Mouse (Mus musculus) kidney, embryonic 15.5 days (tissue): ENCODE results near the gene A830005F24Rik. TPM values are rescaled to one million over a fixed set of nuclear protein-coding genes. Genes with fewer than 3 reads are reported as not detected.
"Not testable (repeated sequence)": the region's sequence is repeated elsewhere in the genome, so short reads cannot be mapped to it uniquely, and the experiment has no call there.

Experiments
- ATAC-seq: fragments of 200-750 bp; cut with Nextera tagmentation; replicated peaks from 2 replicates; pipeline ENCODE4 v1.8.0; 2017; ENCODE audit warnings: moderate TSS enrichment; ENCODE audit not compliant: low FRiP score
- H3K27ac ChIP-seq: fragments of 300-500 bp; sonication (generic); 2 replicates; pipeline ENCODE4 v1.5.1; 2015; ENCODE audit warnings: mild to moderate bottlenecking, inconsistent platforms
- H3K27me3 ChIP-seq: fragments of 300-500 bp; sonication (generic); 2 replicates; pipeline ENCODE4 v1.6.1; 2015; ENCODE audit warnings: inconsistent platforms
- H3K36me3 ChIP-seq: fragments of 300-500 bp; sonication (generic); 2 replicates; pipeline ENCODE4 v1.6.1; 2015; ENCODE audit warnings: inconsistent platforms
- H3K4me1 ChIP-seq: fragments of 300-500 bp; sonication (generic); 2 replicates; pipeline ENCODE4 v1.6.1; 2015; ENCODE audit warnings: inconsistent platforms
- H3K4me2 ChIP-seq: fragments of 300-500 bp; sonication (generic); 2 replicates; pipeline ENCODE4 v1.6.1; 2015; ENCODE audit warnings: moderate library complexity, mild to moderate bottlenecking, inconsistent platforms
- H3K4me3 ChIP-seq: fragments of 300-500 bp; sonication (generic); replicated peaks from 2 replicates; pipeline ENCODE4 v1.5.1; 2015; ENCODE audit warnings: mild to moderate bottlenecking, inconsistent platforms
- H3K9ac ChIP-seq: fragments of 300-500 bp; sonication (generic); 2 replicates; pipeline ENCODE4 v1.6.1; 2015; ENCODE audit warnings: mild to moderate bottlenecking, inconsistent platforms
- H3K9me3 ChIP-seq: fragments of 300-500 bp; sonication (generic); replicated peaks from 2 replicates; pipeline ENCODE4 v1.6.1; 2016; ENCODE audit warnings: inconsistent platforms
- WGBS: fragments of 180-500 bp; shearing (Covaris S2); methylation state at CpG from one replicate; pipeline ENCODE4 v1.1.7; 2015; ENCODE audit warnings: mixed read lengths; 5-methylcytosine and 5-hydroxymethylcytosine counted together
- polyA plus RNA-seq: library from polyadenylated mRNA; unstranded; fragments of >200 nt; fragmentation: Nextera tagmentation; extraction: Ambion mirVana; gene quantifications from 2 replicates; pipeline ENCODE4 v1.2.1, GENCODE M21; 2015

A830005F24Rik gene
- polyA plus RNA-seq, 1 experiment from 2014 or later: 1.2 TPM

GRCm38 (mm10) chr13:48515861-48516260, 2.5 kb downstream of the A830005F24Rik start:
- 82% methylated on average over 4 of the region's 4 CpGs for WGBS
- no peaks in the 10 kb centered on the region for H3K36me3 ChIP-seq
- no peak overlapping the region for H3K4me2 ChIP-seq
- no peak overlapping the region for H3K4me3 ChIP-seq
- no peak overlapping the region for H3K9ac ChIP-seq
- peaks cover 7% of the 10 kb centered on the region for H3K4me1 ChIP-seq
- ATAC-seq: no peak
- H3K27me3 ChIP-seq: no peaks in the 10 kb centered on the region
- H3K27ac ChIP-seq: no peak overlapping the region
- H3K9me3 ChIP-seq: no peaks in the 10 kb centered on the region

DNA sequence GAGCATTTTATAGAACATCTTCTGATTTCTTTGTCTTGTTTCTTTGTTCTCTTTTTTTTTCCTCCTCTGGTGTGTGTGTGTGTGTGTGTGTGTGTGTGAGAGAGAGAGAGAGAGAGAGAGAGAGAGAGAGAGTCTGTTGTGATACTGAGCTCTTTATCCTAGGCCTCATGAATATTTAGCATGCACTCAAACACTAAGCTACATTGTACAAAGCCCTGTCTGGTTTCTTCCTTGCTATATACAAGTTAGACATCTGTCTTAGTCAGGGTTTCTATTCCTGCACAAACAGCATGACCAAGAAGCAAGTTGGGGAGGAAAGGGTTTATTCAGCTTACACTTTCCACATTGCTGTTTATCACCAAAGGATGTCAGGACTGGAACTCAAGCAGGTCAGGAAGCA, 5.8 kb downstream of the A830005F24Rik start:
- H3K27ac ChIP-seq, H3K36me3 ChIP-seq, H3K4me2 ChIP-seq, H3K9ac ChIP-seq, H3K27me3 ChIP-seq, ATAC-seq, H3K9me3 ChIP-seq, H3K4me3 ChIP-seq, H3K4me1 ChIP-seq: not testable (repeated sequence)

- Histone ChIP-seq H3K4me3 (no peak overlapping the region), H3K27ac (no peak overlapping the region), H3K4me2 (no peak overlapping the region), H3K9me3 (no peaks in the 10 kb centered on the region), H3K9ac (no peak overlapping the region), H3K27me3 (no peaks in the 10 kb centered on the region), H3K4me1 (0 out of 2 replicates have a peak, but pooled peaks cover 3% of the 10 kb centered on the region), H3K36me3 (no peaks in the 10 kb centered on the region)
- no peak for ATAC-seq
- WGBS: 78% methylated on average over 5 of the region's 5 CpGs
These were observed 12.4 kb downstream of the A830005F24Rik start for GRCm38 (mm10) chr13:48525745-48526144.

- no peak overlapping the region for H3K4me2 ChIP-seq
- WGBS: 53% methylated on average over 15 of the region's 15 CpGs
- no peak overlapping the region for H3K9ac ChIP-seq
- no peak overlapping the region for H3K4me3 ChIP-seq
- H3K27ac ChIP-seq: no peak overlapping the region
- H3K36me3 ChIP-seq: peaks cover 2% of the 10 kb centered on the region; the same call in 1 of the 2 replicates
- H3K9me3 ChIP-seq: no peaks in the 10 kb centered on the region
- peak; percentile 29; the same call in 1 of the 2 replicates for ATAC-seq
- H3K27me3 ChIP-seq: no peaks in the 10 kb centered on the region
- H3K4me1 ChIP-seq: 0 out of 2 replicates have a peak, but pooled peaks cover 3% of the 10 kb centered on the region
These were observed 14.9 kb downstream of the A830005F24Rik start for GRCm38 (mm10) chr13:48528123-48528871.

GRCm38 (mm10) chr13:48529028-48529427, 15.7 kb downstream of the A830005F24Rik start:
- H3K4me2 ChIP-seq: no peak overlapping the region
- ATAC-seq: no peak
- no peak overlapping the region for H3K4me3 ChIP-seq
- H3K27ac ChIP-seq: no peak overlapping the region
- H3K4me1 ChIP-seq: 0 out of 2 replicates have a peak, but pooled peaks cover 3% of the 10 kb centered on the region
- WGBS: 57% methylated on average over 2 of the region's 2 CpGs
- H3K9me3 ChIP-seq: no peaks in the 10 kb centered on the region
- no peaks in the 10 kb centered on the region for H3K27me3 ChIP-seq
- peaks cover 9% of the 10 kb centered on the region for H3K36me3 ChIP-seq
- H3K9ac ChIP-seq: no peak overlapping the region

- H3K4me1 ChIP-seq: 0 out of 2 replicates have a peak, but pooled peaks cover 3% of the 10 kb centered on the region
- ATAC-seq: 0 out of 2 replicates have a peak, but pooled peaks have one; percentile 29
- WGBS: 62% methylated on average over 2 of the region's 2 CpGs
These were observed 17.3 kb downstream of the A830005F24Rik start for GRCm38 (mm10) chr13:48530685-48531084.

DNA sequence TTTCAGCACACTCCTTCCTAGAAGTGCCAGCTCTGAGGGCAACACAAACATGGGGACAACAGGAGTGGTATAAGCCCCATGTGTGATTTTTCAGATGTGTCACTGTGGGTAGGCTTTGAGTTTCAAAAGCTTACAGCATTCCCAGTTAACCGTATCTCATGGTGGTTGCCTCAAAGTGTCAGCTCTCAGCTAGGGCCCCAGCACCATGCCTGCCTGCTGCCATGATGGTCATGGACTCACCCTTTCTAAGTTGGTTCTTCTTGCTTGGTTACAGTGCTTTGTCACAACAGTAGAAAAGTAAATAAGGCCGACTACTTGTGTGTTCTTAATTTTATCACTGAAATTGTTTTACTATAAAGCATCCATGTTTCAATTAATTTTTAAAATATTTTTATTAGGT, 18.1 kb downstream of the A830005F24Rik start:
- H3K4me3 ChIP-seq: no peak overlapping the region
- no peak for ATAC-seq
- no peak overlapping the region for H3K27ac ChIP-seq
- peaks cover 29% of the 10 kb centered on the region for H3K36me3 ChIP-seq
- H3K4me2 ChIP-seq: no peak overlapping the region
- H3K9ac ChIP-seq: no peak overlapping the region
- WGBS: 72% methylated on average over 2 of the region's 2 CpGs
- H3K27me3 ChIP-seq: no peaks in the 10 kb centered on the region
- no peaks in the 10 kb centered on the region for H3K9me3 ChIP-seq
- H3K4me1 ChIP-seq: 0 out of 2 replicates have a peak, but pooled peaks cover 3% of the 10 kb centered on the region

More at GRCm38 (mm10) chr13:48530685-48531084, 17.3 kb downstream of the A830005F24Rik start:
- Histone ChIP-seq H3K27ac (no peak overlapping the region), H3K4me2 (no peak overlapping the region), H3K9me3 (no peaks in the 10 kb centered on the region), H3K4me3 (no peak overlapping the region), H3K27me3 (no peaks in the 10 kb centered on the region), H3K9ac (no peak overlapping the region), H3K36me3 (peaks cover 23% of the 10 kb centered on the region)

- no peaks in the 10 kb centered on the region for H3K27me3 ChIP-seq
- no peak overlapping the region for H3K4me3 ChIP-seq
- H3K4me2 ChIP-seq: no peak overlapping the region
- H3K9ac ChIP-seq: no peak overlapping the region
- ATAC-seq: 0 out of 2 replicates have a peak, but pooled peaks have one; percentile 33
- H3K9me3 ChIP-seq: no peaks in the 10 kb centered on the region
- 87% methylated on average over 5 of the region's 5 CpGs for WGBS
- H3K4me1 ChIP-seq: 0 out of 2 replicates have a peak, but pooled peaks cover 3% of the 10 kb centered on the region
- H3K27ac ChIP-seq: no peak overlapping the region
- H3K36me3 ChIP-seq: peaks cover 43% of the 10 kb centered on the region
These were observed 20.1 kb downstream of the A830005F24Rik start for GRCm38 (mm10) chr13:48533441-48533840.

DNA sequence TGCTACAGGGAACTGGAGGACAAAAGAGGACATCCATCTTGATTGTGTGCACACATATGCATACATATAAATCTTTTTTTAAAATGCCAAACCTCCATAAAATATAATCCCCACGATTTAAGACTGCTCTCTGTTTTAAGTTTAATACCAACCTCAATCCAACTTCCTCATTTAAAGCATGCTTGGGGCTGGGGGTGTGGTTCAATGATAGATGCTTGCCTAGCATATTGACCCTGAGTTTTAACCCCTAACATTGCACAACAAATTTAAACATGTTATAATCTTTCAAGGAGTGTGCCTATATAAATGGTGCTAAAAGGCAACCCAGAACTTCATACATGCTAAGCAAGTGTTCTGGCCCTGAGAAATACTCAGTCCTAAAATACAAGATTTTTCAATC, 27.1 kb downstream of the A830005F24Rik start:
- Histone ChIP-seq H3K27me3 (no peaks in the 10 kb centered on the region), H3K27ac (no peak overlapping the region), H3K4me1 (peaks cover 43% of the 10 kb centered on the region), H3K4me3 (0 out of 2 replicates have a peak overlapping the region, but pooled peaks have one; percentile 3), H3K4me2 (peak overlapping the region; percentile 23), H3K9me3 (no peaks in the 10 kb centered on the region), H3K36me3 (peaks cover 26% of the 10 kb centered on the region), H3K9ac (no peak overlapping the region)
- 23% methylated on average over 1 of the region's 1 CpGs for WGBS
- no peak for ATAC-seq

- peak overlapping the region; percentile 95 for H3K4me3 ChIP-seq
- no peak overlapping the region for H3K9ac ChIP-seq
- H3K27ac ChIP-seq: no peak overlapping the region
- no peaks in the 10 kb centered on the region for H3K27me3 ChIP-seq
- H3K4me2 ChIP-seq: peak overlapping the region; percentile 66
- H3K36me3 ChIP-seq: 0 out of 2 replicates have a peak, but pooled peaks cover 4% of the 10 kb centered on the region
- ATAC-seq: no peak
- peaks cover 40% of the 10 kb centered on the region for H3K4me1 ChIP-seq
- no peaks in the 10 kb centered on the region for H3K9me3 ChIP-seq
These were observed 31.0 kb downstream of the A830005F24Rik start for GRCm38 (mm10) chr13:48544391-48544790.

DNA sequence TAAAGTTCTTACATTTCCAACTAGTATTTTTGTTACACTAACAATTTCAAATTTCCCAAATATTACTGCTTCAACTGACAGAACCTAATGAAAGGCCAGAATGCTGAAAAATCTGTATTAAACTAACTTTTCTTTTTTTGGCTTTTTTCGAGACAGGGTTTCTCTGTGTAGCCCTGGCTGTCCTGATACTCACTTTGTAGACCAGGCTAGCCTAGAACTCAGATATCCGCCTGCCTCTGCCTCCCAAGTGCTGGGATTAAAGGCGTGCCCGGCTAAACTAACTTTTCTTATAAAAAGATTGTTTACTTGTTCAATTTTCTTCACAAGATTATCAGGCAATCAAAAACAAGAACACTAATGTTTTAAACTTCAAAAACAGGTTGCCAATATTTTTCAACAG, 31.5 kb downstream of the A830005F24Rik start:
- WGBS: 34% methylated on average over 4 of the region's 4 CpGs
- H3K9ac ChIP-seq: peak overlapping the region; percentile 85
- peak overlapping the region; percentile 95 for H3K4me3 ChIP-seq

DNA sequence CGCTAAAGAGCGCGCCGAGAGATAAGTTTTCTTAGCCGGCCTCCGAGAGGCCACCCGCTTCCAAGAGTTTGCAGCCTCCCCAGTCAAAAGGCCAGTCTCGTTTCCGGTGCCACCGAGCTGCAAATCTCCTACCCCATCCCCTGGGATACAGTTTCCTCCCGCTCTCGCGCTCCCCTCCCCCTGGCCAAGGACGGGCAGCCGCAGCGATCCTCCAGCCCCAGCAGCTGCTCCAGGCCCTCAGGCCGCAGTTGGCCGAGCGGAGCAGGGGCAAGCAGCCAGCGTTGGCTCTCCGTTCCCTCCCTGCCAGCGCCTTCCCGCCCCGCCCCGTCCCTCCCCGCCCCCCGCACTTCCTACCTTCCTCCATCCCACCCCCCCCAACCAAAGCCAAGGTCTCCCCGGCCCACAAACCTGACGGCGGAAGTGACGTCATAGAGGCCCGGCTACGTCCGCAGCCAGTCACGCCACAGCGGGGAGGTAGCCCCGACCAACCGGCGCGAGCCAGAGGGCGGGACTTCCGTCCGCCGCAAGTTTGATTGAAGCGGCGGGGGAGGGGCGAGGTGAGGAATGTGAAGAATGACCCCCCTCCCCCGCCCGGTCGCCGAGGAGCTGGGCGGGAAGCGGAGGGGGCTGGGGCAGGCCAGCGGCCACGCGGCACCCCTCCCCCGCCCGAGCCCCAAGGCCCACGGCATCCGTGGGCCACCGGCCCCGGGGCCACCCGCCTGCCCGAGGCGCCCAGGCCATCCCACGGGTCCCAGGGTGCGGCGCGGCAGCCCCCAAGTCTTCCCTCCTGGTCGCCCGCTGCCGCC, 32.3 kb downstream of the A830005F24Rik start:
- Histone ChIP-seq H3K4me3 (peak overlapping the region; percentile 95), H3K27ac (peak overlapping the region; percentile 100), H3K27me3 (no peaks in the 10 kb centered on the region), H3K9me3 (no peaks in the 10 kb centered on the region), H3K36me3 (0 out of 2 replicates have a peak, but pooled peaks cover 3% of the 10 kb centered on the region), H3K4me2 (peak overlapping the region; percentile 66), H3K4me1 (peaks cover 30% of the 10 kb centered on the region), H3K9ac (peak overlapping the region; percentile 99)
- whole genome bisulfite sequencing: under 1% methylated on average over 51 of the region's 72 CpGs
- peak; percentile 92 for ATAC-seq

More for the DNA sequence above, 31.5 kb downstream of the A830005F24Rik start:
- Histone ChIP-seq H3K36me3 (0 out of 2 replicates have a peak, but pooled peaks cover 4% of the 10 kb centered on the region), H3K9me3 (no peaks in the 10 kb centered on the region), H3K4me1 (peaks cover 36% of the 10 kb centered on the region), H3K27me3 (no peaks in the 10 kb centered on the region), H3K27ac (peak overlapping the region; percentile 97; the same call in 1 of the 2 replicates), H3K4me2 (peak overlapping the region; percentile 66)
- no peak for ATAC-seq
